Mouse (Mus musculus): ENCODE results near the gene Cyb5r2.

DNA sequence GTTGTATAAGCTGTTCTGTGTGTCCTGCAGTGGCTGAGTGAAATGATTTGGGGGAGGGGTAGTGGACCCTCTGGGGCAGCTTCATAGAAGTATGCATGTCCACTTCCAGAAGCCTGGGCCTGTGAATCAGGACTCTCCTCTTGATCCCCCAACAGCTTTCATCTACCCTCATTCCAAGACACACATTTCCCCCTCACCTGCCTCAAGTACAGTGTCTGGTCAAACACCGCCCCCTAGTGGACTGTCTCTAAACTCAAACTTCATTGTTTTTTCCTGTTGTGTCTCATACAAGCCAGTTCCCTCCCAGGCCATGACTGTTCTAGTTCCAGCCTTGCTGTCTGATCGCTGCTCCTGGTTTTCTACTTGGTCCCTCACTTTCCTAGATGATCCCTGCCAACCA, 9.9 kb downstream of the Cyb5r2 start:
- TF ChIP-seq GATA1 (IDR thresholded peaks at IDR 0.05; ENCODE audit: borderline replicate concordance, low read length): no peak
- no peak for TF ChIP-seq FLI1 (IDR thresholded peaks at IDR 0.05; ENCODE audit: low read length)

Data from megakaryocyte, embryonic 14.5 days (primary cell).